Mouse (Mus musculus) MEL (cell line): ENCODE measurements around the gene Gramd1b. TPM values are rescaled to one million over a fixed set of nuclear protein-coding genes. Genes with fewer than 3 reads are reported as not detected.

Experiments used
- DNase-seq: peaks from one replicate; pipeline ENCODE4 v3.0.0; 2011; ENCODE audit warnings: low read depth, low spot score
- H3K27ac ChIP-seq: 2 replicates; pipeline ENCODE4 v1.5.1; 2012; ENCODE audit warnings: low read depth, mild to moderate bottlenecking, control low read depth, low read length, moderate library complexity; ENCODE audit not compliant: control insufficient read depth
- H3K27me3 ChIP-seq, 2 experiments: fragments of 150-350 bp in 1 of 2; sonication (generic) in 1 of 2; 2 replicates each; pipeline ENCODE4 v1.6.1; 2012; ENCODE audit warnings: low read length in 2 of 2, mild to moderate bottlenecking in 2 of 2, improper control_type of control experiment in 1 of 2, moderate library complexity in 1 of 2; ENCODE audit not compliant: insufficient read depth in 2 of 2, control insufficient read depth in 1 of 2
- H3K36me3 ChIP-seq, 2 experiments: 2 replicates each; pipeline ENCODE4 v1.6.1; 2012 to 2014; ENCODE audit warnings: low read length in 2 of 2, improper control_type of control experiment in 1 of 2, inconsistent platforms in 1 of 2, mild to moderate bottlenecking in 1 of 2; ENCODE audit not compliant: insufficient read depth in 2 of 2, control insufficient read depth in 1 of 2
- H3K4me1 ChIP-seq, 2 experiments: fragments of 150-350 bp in 1 of 2; sonication (generic) in 1 of 2; 2 replicates each; pipeline ENCODE4 v1.6.1; 2012; ENCODE audit warnings: low read length in 2 of 2, improper control_type of control experiment in 1 of 2, mild to moderate bottlenecking in 1 of 2; ENCODE audit not compliant: insufficient read depth in 2 of 2, control insufficient read depth in 1 of 2
- H3K4me3 ChIP-seq, 2 experiments: fragments of 150-350 bp in 1 of 2; sonication (generic) in 1 of 2; 2 replicates each; pipeline ENCODE4 v1.5.1; 2012; ENCODE audit warnings: low read depth in 2 of 2, low read length in 2 of 2, mild to moderate bottlenecking in 2 of 2, moderate library complexity in 2 of 2, control low read depth in 1 of 2, improper control_type of control experiment in 1 of 2; ENCODE audit not compliant: control insufficient read depth in 1 of 2, insufficient read depth in 1 of 2
- H3K79me2 ChIP-seq: 2 replicates; pipeline ENCODE4 v1.6.1; 2012; ENCODE audit warnings: mild to moderate bottlenecking, low read length, moderate library complexity; ENCODE audit not compliant: control insufficient read depth, poor library complexity, insufficient read depth
- H3K9ac ChIP-seq: 2 replicates; pipeline ENCODE4 v1.6.1; 2012; ENCODE audit warnings: low read depth, mild to moderate bottlenecking, control low read depth, low read length, moderate library complexity; ENCODE audit not compliant: control insufficient read depth, poor library complexity, severe bottlenecking
- H3K9me3 ChIP-seq: fragments of 150-350 bp; sonication (generic); replicated peaks from 2 replicates; pipeline ENCODE4 v1.6.1; 2012; ENCODE audit warnings: mild to moderate bottlenecking, low read length, improper control_type of control experiment, moderate library complexity; ENCODE audit not compliant: insufficient read depth
- CTCF ChIP-seq, 3 experiments: IDR thresholded peaks in 2 of 3; conservative IDR thresholded peaks in 1 of 3; 2 replicates each; pipeline ENCODE4 v1.5.1; 2011 to 2012; ENCODE audit warnings: low read length in 3 of 3, low read depth in 2 of 3, mild to moderate bottlenecking in 2 of 3, improper control_type of control experiment in 1 of 3, inconsistent platforms in 1 of 3, mixed read lengths in 1 of 3, moderate library complexity in 1 of 3; ENCODE audit not compliant: control insufficient read depth in 1 of 3, insufficient read depth in 1 of 3, poor library complexity in 1 of 3, severe bottlenecking in 1 of 3
- E2F4 ChIP-seq: IDR thresholded peaks from 2 replicates; pipeline ENCODE4 v1.6.1; 2011; ENCODE audit warnings: low read depth, low read length, improper control_type of control experiment, borderline replicate concordance
- EP300 ChIP-seq, 2 experiments: IDR thresholded peaks; 2 replicates each; pipeline ENCODE4 v1.6.1; 2011; ENCODE audit warnings: improper control_type of control experiment in 2 of 2, low read length in 2 of 2, low read depth in 1 of 2, mild to moderate bottlenecking in 1 of 2
- GABPA ChIP-seq: IDR thresholded peaks from 2 replicates; pipeline ENCODE4 v1.6.1; 2012; ENCODE audit warnings: low read depth, mild to moderate bottlenecking, inconsistent platforms, low read length, improper control_type of control experiment, moderate library complexity
- GATA1 ChIP-seq: IDR thresholded peaks from 2 replicates; pipeline ENCODE4 v1.6.1; 2011; ENCODE audit warnings: low read depth, low read length, improper control_type of control experiment
- HCFC1 ChIP-seq: IDR thresholded peaks from 2 replicates; pipeline ENCODE4 v1.6.1; 2012; ENCODE audit warnings: low read depth, mild to moderate bottlenecking, inconsistent platforms, low read length, improper control_type of control experiment, moderate library complexity
- MAFK ChIP-seq: IDR thresholded peaks from 2 replicates; pipeline ENCODE4 v1.6.1; 2011; ENCODE audit warnings: low read depth, mild to moderate bottlenecking, low read length, improper control_type of control experiment, borderline replicate concordance
- MAX ChIP-seq: IDR thresholded peaks from 2 replicates; pipeline ENCODE4 v1.6.1; 2011; ENCODE audit warnings: low read length, improper control_type of control experiment
- MAZ ChIP-seq: IDR thresholded peaks from 2 replicates; pipeline ENCODE4 v1.6.1; 2012; ENCODE audit warnings: low read depth, mild to moderate bottlenecking, inconsistent platforms, low read length, improper control_type of control experiment
- MEF2A ChIP-seq: IDR thresholded peaks from 2 replicates; pipeline ENCODE4 v1.6.1; 2014; ENCODE audit warnings: low read depth, mild to moderate bottlenecking, inconsistent platforms, low read length, improper control_type of control experiment; ENCODE audit not compliant: poor library complexity, insufficient replicate concordance, severe bottlenecking; ENCODE audit errors: extremely low read depth
- MYB ChIP-seq: IDR thresholded peaks from 2 replicates; pipeline ENCODE4 v1.6.1; 2011; ENCODE audit warnings: mild to moderate bottlenecking, low read depth, low read length, improper control_type of control experiment
- NRF1 ChIP-seq: IDR thresholded peaks from 2 replicates; pipeline ENCODE4 v1.6.1; 2014; ENCODE audit warnings: low read depth, mild to moderate bottlenecking, inconsistent platforms, low read length, improper control_type of control experiment, moderate library complexity; ENCODE audit not compliant: poor library complexity, insufficient read depth, severe bottlenecking
- POLR2AphosphoS5 ChIP-seq: IDR thresholded peaks from 2 replicates; pipeline ENCODE4 v1.6.1; 2012; ENCODE audit warnings: low read depth, borderline replicate concordance, mild to moderate bottlenecking, inconsistent platforms, low read length, moderate library complexity, mixed read lengths
- RCOR1 ChIP-seq: IDR thresholded peaks from 2 replicates; pipeline ENCODE4 v1.6.1; 2012; ENCODE audit warnings: low read depth, mild to moderate bottlenecking, inconsistent platforms, low read length, improper control_type of control experiment
- SIN3A ChIP-seq: IDR thresholded peaks from 2 replicates; pipeline ENCODE4 v1.6.1; 2012; ENCODE audit warnings: low read length, improper control_type of control experiment, inconsistent platforms
- TAL1 ChIP-seq: IDR thresholded peaks from 2 replicates; pipeline ENCODE4 v1.6.1; 2012; ENCODE audit warnings: mild to moderate bottlenecking, inconsistent platforms, low read length, moderate library complexity, mixed read lengths
- USF2 ChIP-seq, 2 experiments: IDR thresholded peaks; 2 replicates each; pipeline ENCODE4 v1.6.1; 2011 to 2012; ENCODE audit warnings: improper control_type of control experiment in 2 of 2, low read length in 2 of 2, borderline replicate concordance in 1 of 2, inconsistent platforms in 1 of 2, low read depth in 1 of 2, mild to moderate bottlenecking in 1 of 2; ENCODE audit not compliant: insufficient read depth in 1 of 2
- ZNF384 ChIP-seq: IDR thresholded peaks from 2 replicates; pipeline ENCODE4 v1.6.1; 2012; ENCODE audit warnings: low read depth, mild to moderate bottlenecking, inconsistent platforms, low read length, improper control_type of control experiment
- polyA plus RNA-seq, 2 experiments: library from polyadenylated mRNA; stranded (reverse) in 1 of 2; unstranded in 1 of 2; fragments of >175 nt in 1 of 2; fragments of >200 nt in 1 of 2; gene quantifications; 2 replicates each; pipeline versions ENCODE4 v1.2.1 to v1.2.4; 2012; ENCODE audit warnings: low replicate concordance in 2 of 2, low read depth in 1 of 2; ENCODE audit not compliant: insufficient read length in 2 of 2, insufficient read depth in 1 of 2, missing spikeins in 1 of 2
- total RNA-seq: library from RNA; depleted of rRNA; stranded (reverse); fragments of 300-350 nt; gene quantifications from 2 replicates; pipeline ENCODE4 v1.2.3, GENCODE M21; 2012

Gene Gramd1b
- total and polyA plus RNA-seq, 3 experiments, result not detected

DNA sequence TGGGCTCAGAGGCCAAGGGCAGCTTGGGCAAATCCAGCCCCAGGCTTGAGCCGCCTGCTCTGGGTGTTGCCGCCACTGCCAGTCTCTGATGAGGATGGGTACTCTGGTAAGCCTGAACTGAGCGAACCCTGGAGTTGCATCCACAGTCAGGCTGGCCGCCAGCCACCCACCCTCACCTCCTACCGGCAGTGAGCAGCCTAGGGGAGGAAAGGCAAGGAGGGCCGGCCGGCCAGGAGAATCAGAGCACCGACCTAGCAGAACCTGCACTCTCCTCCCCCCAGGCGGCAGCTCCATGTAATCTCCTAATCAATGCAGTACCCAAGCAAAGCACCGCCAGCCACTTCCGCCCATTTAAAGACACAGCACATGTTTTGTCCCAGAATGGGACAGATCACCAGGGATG is 155.0 kb downstream of the Gramd1b start:
- no peaks in the 10 kb centered on the region for H3K9me3 ChIP-seq
- no peak overlapping the region for H3K4me3 ChIP-seq
- no peak for TF ChIP-seq GATA1
- no peak for TF ChIP-seq MAZ
- TF ChIP-seq ZNF384, result no peak
- no peak for TF ChIP-seq MAFK
- TF ChIP-seq EP300 (IDR thresholded peaks at IDR 0.05; ENCODE audit: low read depth in 1 of 2, low read length in 2 of 2), result no peak
- TF ChIP-seq HCFC1, result no peak
- TF ChIP-seq CTCF (IDR thresholded peaks at IDR 0.05 in 2 of 3, conservative IDR thresholded peaks at IDR 0.05 in 1 of 3; ENCODE audit: control insufficient read depth in 1 of 3, insufficient read depth in 1 of 3, low read depth in 2 of 3, low read length in 3 of 3, poor library complexity in 1 of 3, severe bottlenecking in 1 of 3), result no peak
- no peak for TF ChIP-seq POLR2AphosphoS5
- no peak for TF ChIP-seq E2F4
- no peak for TF ChIP-seq SIN3A
- no peak for TF ChIP-seq MEF2A
- TF ChIP-seq MYB, result no peak
- DNase-seq, result no peak
- H3K9ac ChIP-seq, result no peak overlapping the region
- H3K36me3 ChIP-seq, result no peaks in the 10 kb centered on the region
- no peaks in the 10 kb centered on the region for H3K4me1 ChIP-seq
- H3K79me2 ChIP-seq, result no peaks in the 10 kb centered on the region
- H3K27ac ChIP-seq, result no peak overlapping the region
- H3K27me3 ChIP-seq, result no peaks in the 10 kb centered on the region

DNA sequence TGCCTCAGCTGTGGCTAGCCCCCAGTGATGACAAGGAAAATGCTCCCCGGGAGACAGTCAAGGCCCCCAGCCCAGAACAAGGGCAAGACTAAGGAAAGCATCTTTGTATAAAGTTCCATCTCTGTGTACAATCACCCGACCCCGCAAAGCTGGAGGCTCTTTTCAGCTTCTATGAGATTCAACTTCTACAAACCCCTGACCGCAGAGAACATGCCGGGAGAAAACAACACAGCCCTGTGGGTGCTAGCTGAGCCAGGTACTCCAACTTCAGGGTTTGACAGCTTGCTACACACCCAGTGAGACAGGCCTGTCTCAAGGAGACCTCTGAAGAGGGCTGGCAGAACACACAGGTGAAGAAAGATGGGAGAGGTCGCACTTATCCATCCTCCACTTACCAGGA is 155.7 kb downstream of the Gramd1b start:
- no peak overlapping the region for H3K9ac ChIP-seq
- no peaks in the 10 kb centered on the region for H3K27me3 ChIP-seq
- H3K9me3 ChIP-seq, result no peaks in the 10 kb centered on the region
- TF ChIP-seq MAZ (no peak), RCOR1 (no peak), USF2 (IDR thresholded peaks at IDR 0.05; ENCODE audit: borderline replicate concordance in 1 of 2, insufficient read depth in 1 of 2, low read depth in 1 of 2, low read length in 2 of 2) (no peak), GABPA (no peak), POLR2AphosphoS5 (no peak), TAL1 (no peak), MEF2A (no peak), MYB (no peak), NRF1 (no peak), SIN3A (no peak), MAX (no peak)
- H3K4me3 ChIP-seq, result no peak overlapping the region
- H3K27ac ChIP-seq, result no peak overlapping the region
- no peak for DNase-seq
- no peaks in the 10 kb centered on the region for H3K36me3 ChIP-seq
- no peaks in the 10 kb centered on the region for H3K79me2 ChIP-seq
- H3K4me1 ChIP-seq, result no peaks in the 10 kb centered on the region
